Mouse (Mus musculus) adipocyte (in vitro differentiated cells): ENCODE data around the gene Btbd2.

ENCODE experiments used
- DNase-seq: peaks from one replicate; pipeline ENCODE4 v3.0.0-alpha.2; 2016; ENCODE audit warnings: low spot score

The Btbd2 gene

GRCm38 (mm10) chr10:80635345-80635744 is 21.5 kb downstream of the Btbd2 start:
- DNase-seq: no peak

- DNase-seq: no peak
Observed at GRCm38 (mm10) chr10:80628925-80629324, 27.9 kb downstream of the Btbd2 start.

GRCm38 (mm10) chr10:80627685-80628084 is 29.2 kb downstream of the Btbd2 start:
- DNase-seq: no peak

GRCm38 (mm10) chr10:80625764-80626163 is 31.1 kb downstream of the Btbd2 start:
- DNase-seq: no peak

GRCm38 (mm10) chr10:80623457-80624191 is 33.2 kb downstream of the Btbd2 start:
- peak; percentile 49 for DNase-seq

- DNase-seq: no peak
Observed at GRCm38 (mm10) chr10:80622661-80623456, 34.0 kb downstream of the Btbd2 start, which contains the start of gene Csnk1g2. Gene Csnk1g2 (plus strand): TSS chr10:80622838.

GRCm38 (mm10) chr10:80621940-80622660 is 34.8 kb downstream of the Btbd2 start:
- peak; percentile 100 for DNase-seq

GRCm38 (mm10) chr10:80621690-80621939 is 35.3 kb downstream of the Btbd2 start:
- no peak for DNase-seq

- no peak for DNase-seq
Observed at GRCm38 (mm10) chr10:80620796-80621689, 35.8 kb downstream of the Btbd2 start.

- DNase-seq: no peak
Observed at GRCm38 (mm10) chr10:80620365-80620764, 36.5 kb downstream of the Btbd2 start.

GRCm38 (mm10) chr10:80619465-80620244 is 37.2 kb downstream of the Btbd2 start:
- DNase-seq: peak; percentile 79

- no peak for DNase-seq
Observed at GRCm38 (mm10) chr10:80618181-80618580, 38.7 kb downstream of the Btbd2 start.

- DNase-seq: no peak
Observed at GRCm38 (mm10) chr10:80614351-80614750, 42.5 kb downstream of the Btbd2 start.

- DNase-seq: no peak
Observed at GRCm38 (mm10) chr10:80613821-80614220, 43.0 kb downstream of the Btbd2 start.

- DNase-seq: no peak
Observed at GRCm38 (mm10) chr10:80611905-80612304, 45.0 kb downstream of the Btbd2 start.

GRCm38 (mm10) chr10:80611024-80611423 is 45.8 kb downstream of the Btbd2 start:
- no peak for DNase-seq

- DNase-seq: no peak
Observed at GRCm38 (mm10) chr10:80610116-80610785, 46.6 kb downstream of the Btbd2 start.

- DNase-seq: no peak
Observed at GRCm38 (mm10) chr10:80609269-80609924, 47.5 kb downstream of the Btbd2 start.

GRCm38 (mm10) chr10:80608435-80608834 is 48.4 kb downstream of the Btbd2 start:
- DNase-seq: no peak
